Mouse (Mus musculus): ENCODE results near the gene Rnf121. TPM values are rescaled to one million over a fixed set of nuclear protein-coding genes. Genes with fewer than 3 reads are reported as not detected.
"Not testable (repeated sequence)": the region's sequence is repeated elsewhere in the genome, so short reads cannot be mapped to it uniquely, and the experiment has no call there.

Rnf121 gene
- total RNA-seq, 2 experiments from 2014 or later = 40.2 to 48.5 TPM

DNA sequence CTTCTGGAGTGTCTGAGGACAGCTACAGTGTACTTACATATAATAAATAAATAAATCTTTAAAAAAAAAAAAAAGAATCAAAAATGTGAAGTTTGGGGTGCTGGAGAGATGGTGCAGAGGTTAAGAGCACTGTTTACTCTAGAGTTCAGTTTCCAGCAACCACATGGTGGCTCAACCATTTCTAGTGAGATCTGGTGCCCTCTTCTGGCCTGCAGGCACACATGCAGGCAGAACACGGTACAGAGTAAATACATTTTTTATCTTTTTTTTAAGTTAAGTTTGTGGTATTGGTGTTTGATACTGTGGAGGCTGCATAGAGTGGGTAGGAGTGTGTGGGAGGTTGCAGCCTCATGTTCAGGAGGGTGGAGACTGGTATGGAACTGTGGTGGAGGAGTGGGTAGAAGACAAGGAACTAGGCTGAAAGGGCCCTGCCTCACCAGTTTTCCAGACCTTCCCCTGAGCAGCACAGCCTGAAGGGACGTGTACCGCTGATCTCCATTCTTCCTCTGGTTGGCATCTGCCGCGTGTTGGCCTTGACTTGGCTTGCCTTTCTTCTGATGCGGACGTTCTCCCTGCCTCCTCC is 11.5 kb upstream of the Rnf121 start:
- intact Hi-C loops (cut with DNase I) = loop anchor here (5.0 kb wide), 2 partner anchors 80 to 425 kb away; no protein-coding TSS in a partner anchor

DNA sequence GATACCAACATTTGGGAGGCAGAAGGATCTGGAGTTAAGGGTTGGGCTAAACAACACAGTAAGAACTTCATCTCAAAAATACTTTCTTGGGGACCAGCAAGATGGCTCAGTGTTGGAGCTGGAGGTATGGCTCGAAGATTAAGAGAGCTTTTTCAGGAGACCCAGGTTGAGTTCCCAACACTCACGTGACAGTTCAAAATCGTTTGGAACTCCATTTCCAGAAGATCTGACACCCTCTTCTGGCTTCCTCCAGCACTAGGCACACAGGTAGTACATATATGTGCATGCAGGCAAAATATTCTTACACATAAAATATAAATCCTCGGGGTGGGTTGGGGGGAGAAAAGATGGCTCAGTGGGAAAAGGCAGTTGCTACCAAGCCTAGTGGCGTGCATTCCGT is 1.1 kb upstream of the Rnf121 start:
- DNase-seq (ENCODE audit: low spot score in 2 of 2) = no peak
- intact Hi-C loops (cut with DNase I) = no loop called here

More for the DNA sequence above, 11.5 kb upstream of the Rnf121 start:
- DNase-seq (ENCODE audit: low spot score in 2 of 2) = no peak

DNA sequence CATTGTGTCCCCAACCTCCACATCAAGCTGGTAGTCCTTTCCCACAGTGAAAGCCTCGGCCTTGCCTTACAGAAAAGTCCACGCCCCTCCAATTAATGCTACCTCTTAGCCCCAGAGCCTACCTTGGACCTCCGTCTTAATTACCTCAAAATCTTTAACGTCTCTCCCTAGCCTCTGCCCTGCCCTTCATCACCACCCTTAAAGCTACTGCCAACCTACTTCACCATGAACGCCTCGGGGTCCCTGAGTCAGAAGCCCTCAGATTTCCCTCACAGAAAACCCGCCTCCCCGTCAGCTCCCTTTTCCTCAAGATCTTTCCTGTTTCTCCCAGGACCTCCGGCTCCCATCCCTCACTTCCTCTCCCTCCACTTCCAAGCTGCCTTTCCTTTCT is 619 bp downstream of the Rnf121 start:
- intact Hi-C loops (cut with DNase I) = no loop called here
- DNase-seq (ENCODE audit: low spot score in 2 of 2) = no peak

DNA sequence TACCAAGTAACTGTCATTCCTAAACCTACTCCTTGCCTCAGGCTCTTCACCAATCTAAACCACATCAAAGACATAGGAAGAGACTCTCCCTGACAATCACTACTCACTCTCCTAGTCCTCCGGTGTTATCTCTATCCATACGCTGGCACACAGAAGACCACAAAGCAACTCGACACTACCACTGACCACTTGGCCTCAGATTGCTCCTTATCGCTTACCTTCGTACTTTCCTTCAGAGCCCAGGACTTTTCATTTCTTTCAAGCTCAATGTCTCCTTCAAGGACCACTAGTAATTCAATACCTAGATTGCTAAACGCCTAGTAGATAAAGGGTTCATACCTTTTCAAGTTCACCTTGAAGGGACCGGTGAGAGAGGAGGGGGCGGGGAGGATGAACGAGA is 1.4 kb downstream of the Rnf121 start:
- no peak for DNase-seq (ENCODE audit: low spot score in 2 of 2)
- intact Hi-C loops (cut with DNase I) = no loop called here

DNA sequence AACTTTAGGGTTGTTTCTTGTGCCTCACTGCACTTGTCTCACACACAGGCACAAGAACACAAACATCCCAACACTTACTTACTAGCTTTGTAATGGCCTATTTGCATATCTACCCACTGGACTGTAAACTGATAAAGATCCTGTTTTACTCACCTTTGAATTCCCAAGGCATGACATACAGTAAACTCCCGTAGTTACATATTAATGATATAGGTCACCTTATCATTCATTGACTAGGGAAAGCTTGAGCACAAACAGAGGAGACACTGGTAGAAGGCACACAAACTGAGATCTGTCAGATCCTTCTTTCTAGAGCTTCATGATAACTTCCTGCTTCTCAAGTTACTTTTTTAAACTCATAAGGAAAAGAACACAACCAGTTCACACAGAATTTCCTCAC is 3.1 kb downstream of the Rnf121 start:
- no peak for DNase-seq (ENCODE audit: low spot score in 2 of 2)
- intact Hi-C loops (cut with DNase I) = no loop called here

DNA sequence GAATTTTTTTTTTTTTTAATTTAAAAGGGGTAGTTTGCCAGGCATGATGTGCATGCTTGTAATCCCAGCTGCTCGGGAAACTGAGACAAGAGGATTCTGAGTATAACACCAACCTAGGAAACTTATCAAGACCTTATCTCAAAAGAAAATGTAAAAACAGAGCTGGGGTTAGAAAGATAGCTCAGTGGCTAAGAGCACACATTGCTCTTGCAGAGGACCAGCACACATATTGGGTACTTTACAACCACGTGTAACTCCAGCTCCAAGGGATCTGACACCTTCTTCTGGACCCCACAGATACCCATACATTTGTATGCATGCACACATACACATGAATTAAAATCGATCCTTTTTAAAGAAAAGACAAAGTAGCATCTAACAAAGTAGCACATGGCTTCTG is 3.9 kb downstream of the Rnf121 start:
- DNase-seq (ENCODE audit: low spot score in 2 of 2) = no peak
- intact Hi-C loops (cut with DNase I) = no loop called here

DNA sequence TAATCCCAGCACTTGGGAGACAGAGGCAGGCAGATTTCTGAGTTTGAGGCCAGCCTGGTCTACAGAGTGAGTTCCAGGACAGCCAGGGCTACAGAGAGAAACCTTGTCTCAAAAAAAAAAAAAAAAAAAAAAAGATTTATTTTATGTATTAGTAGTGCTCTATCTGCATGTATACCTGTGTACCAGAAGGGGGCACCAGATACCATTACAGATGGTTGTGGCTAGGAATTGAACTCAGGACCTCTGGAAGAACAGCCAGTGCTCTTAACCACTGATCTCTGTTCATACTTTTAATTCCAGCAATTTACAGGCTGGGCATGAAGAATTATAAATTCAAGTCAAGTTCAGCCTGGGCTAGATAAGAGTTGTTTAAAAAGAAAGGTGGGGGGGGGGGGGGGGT is 16.7 kb downstream of the Rnf121 start:
- DNase-seq (ENCODE audit: low spot score in 2 of 2); intact Hi-C loops (cut with DNase I): not testable (repeated sequence)

DNA sequence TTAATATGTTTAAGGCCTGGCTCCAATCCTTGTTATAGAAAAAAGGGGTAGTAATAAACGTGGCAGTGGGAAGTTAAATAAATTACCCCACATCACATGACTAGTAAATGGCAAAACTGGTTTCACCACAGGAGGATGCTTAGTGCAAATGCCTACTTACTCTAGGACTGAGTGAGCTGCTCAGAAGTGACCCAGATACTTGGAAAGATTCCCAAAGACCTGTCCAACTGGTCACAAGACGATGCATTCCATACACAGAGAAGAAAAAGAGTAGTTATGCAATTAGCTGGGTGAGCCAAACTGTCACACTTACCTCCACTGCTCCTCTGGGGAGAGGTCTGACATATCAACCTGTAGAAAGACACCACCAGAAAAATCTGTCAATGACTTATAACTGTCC is 23.0 kb downstream of the Rnf121 start:
- no peak for DNase-seq (ENCODE audit: low spot score in 2 of 2)
- intact Hi-C loops (cut with DNase I) = no loop called here

DNA sequence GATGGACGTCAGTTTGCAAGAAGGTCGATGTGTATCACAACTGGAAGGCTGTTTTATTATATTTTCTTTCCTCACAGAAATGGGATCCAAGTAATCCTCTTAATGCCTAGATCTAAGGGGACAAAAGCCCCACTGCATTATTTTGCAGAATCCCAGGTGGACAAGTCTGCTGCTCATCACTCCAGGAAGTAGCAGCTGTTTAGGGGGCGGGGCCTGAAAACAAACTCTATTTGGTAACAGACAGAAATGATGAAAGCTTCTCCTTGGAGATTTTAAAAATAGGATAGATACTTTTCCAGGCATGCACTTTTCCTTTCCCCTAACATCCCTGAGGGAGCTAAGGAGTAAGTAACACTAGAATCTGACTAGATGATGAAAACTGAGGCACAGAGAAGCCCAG is 28.0 kb downstream of the Rnf121 start:
- no peak for DNase-seq (ENCODE audit: low spot score in 2 of 2)
- intact Hi-C loops (cut with DNase I) = no loop called here

DNA sequence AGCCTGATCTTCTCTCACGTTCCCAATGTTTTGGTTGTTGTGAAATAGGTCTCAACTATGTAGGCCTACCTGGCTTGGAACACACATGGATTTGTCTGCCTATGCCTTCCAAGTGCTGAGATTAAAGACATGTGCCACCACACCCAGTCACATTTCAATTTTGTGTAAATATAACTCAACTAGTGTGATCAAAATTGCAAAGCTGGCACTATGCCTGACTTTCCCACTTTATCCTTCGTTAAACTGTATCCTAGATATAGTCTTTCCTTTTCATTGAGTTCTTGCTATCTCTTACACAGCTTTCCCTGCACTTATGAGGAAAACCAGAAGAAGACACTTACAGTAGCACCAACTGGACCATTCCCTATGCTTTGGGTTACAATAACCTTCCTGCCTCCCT is 29.7 kb downstream of the Rnf121 start:
- intact Hi-C loops (cut with DNase I) = no loop called here

DNA sequence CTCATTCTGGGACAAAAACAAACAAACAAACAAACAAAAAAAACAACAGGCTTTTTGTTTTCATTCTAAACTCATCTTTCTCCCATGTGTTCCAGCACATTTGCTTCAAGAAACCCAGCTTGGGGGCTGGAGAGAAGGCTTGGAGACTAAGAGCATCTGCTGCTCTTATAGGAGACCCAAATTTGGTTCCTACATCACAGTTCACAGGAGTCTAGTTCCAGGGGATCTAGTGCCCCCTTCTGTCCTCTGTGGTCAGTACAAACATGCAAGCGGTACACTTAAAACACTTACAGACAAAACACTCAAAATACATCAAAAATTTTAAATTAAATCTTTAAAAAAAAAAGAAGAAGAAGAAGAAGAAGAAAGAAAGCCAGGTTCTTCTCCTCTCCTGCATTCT is 30.4 kb downstream of the Rnf121 start:
- no peak for DNase-seq (ENCODE audit: low spot score in 2 of 2)
- intact Hi-C loops (cut with DNase I) = no loop called here

More for the DNA sequence above, 29.7 kb downstream of the Rnf121 start:
- DNase-seq (ENCODE audit: low spot score in 2 of 2) = no peak

DNA sequence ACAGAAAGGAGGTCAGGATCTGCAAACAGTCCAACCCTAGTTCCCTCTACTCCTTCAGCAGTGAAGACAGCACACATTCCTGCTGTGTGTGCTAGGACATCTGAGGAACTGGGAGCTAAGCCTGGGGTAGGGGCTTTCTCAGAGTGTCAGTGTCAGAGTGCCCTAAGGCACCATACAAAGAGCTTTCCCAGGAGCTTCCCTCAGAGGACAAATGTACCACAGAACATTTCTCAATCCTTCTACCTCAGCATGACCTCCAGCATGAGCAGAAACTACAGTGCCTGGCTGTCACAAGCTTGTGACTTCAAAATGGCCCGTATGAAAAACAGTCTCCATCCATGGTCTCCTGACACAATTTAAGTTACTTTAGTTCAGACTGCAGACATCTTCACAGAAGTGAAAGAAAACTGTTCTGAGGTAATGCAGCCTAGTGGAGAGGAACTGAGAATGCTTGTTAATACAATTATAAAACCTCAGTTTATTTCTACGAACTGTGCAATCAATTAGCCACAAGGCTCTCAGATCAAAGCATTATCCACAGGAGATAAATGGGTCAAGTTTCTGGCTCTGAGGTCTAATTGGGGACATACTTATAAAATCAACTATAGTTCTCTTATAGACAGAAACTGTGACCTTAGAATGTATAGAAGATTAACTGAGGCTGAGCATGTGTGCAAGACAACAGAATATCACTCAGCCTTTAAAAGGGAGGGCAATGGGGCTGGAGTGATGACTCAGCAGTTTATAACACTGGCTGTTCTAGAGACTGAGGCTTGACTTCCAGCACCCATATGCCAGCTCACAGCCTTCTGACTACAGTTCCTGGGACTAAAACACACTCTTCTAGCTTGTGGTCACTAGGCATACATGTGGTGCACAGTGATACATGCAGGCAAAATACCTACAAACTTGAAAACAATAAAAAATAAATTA is 39.8 kb downstream of the Rnf121 start:
- DNase-seq (ENCODE audit: low spot score in 2 of 2) = no peak
- intact Hi-C loops (cut with DNase I) = no loop called here

DNA sequence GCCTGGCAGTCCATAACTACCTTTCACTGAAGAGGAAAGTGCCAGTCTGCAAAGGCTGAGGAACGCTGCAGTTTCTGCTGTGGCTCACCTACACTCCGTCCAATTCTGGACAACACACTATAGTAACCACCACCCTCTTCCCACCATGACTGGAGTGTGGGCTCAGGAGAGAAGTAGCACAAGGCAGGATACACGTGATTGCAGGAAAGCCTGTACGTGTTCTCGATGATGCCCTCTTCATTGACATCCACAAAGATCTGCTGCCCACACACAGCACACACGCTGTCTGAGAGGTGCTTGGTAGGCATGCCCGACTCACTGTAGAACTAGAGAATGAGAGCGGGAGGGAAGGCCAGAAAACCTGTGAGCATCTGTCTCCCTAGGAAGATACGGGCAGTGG is 41.4 kb downstream of the Rnf121 start:
- DNase-seq (ENCODE audit: low spot score in 2 of 2) = peak in 1 of 2 experiments; percentile 51
- intact Hi-C loops (cut with DNase I) = no loop called here

DNA sequence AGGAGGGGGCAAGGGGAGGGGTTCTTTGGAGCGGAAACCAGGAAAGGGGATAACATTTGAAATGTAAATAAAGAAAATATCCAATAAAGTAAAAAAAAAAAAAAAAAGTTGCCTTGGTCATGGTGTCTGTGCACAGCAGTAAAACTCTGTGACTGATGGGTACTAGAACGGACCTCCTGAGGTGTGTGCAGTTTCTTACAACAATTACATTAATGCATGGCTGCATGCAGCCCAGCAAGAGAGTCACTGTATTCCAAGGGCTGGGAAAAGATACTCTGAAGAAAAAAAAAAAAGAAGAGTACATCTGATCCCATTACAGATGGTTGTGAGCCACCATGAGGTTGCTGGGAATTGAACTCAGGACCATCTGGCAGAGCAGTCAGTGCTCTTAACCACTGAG is 44.3 kb downstream of the Rnf121 start:
- DNase-seq (ENCODE audit: low spot score in 2 of 2); intact Hi-C loops (cut with DNase I): not testable (repeated sequence)

DNA sequence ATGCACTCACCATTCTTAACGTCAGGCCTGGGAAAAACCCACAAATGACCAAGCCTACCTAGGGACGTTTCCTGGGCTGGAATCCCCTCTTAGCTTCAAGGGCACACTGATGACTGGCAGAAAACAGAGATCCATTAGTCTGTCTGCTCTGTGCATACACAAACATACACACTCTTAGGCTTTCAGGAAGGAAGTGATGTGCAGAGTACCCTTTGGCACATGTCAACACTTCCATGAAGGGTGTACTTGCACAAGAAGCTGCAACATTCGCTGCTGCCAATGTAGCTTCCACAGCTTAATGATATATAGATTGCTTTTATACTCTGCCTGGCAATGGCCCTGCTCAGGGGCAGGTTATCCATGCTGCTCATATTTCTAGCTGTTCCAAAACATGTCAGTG is 45.9 kb downstream of the Rnf121 start:
- no peak for DNase-seq (ENCODE audit: low spot score in 2 of 2)
- intact Hi-C loops (cut with DNase I) = no loop called here

DNA sequence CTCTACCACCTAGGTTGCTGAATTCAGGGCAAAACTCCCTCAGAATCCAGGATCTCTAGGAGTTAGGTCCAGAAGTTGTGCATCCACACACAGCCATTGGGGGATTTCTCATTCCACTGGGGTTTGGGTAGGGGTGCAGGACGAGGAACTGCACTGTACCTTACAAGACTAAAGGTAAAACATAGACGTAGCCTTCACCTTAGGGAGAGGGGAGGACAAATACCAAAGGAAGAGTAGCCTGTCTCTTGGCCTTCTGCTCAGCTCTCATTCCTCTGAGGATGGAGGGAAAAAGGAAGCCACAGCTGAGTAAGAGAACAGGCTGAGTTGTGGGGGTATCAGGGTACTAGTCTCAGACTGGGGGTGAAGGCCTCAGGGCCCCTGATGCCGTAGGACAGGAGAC is 46.7 kb downstream of the Rnf121 start, which contains the start of gene Il18bp:
TSS of gene Il18bp (minus strand) at position 101 of the 400 bp plus-strand sequence.
- intact Hi-C loops (cut with DNase I) = no loop called here
- no peak for DNase-seq (ENCODE audit: low spot score in 2 of 2)

DNA sequence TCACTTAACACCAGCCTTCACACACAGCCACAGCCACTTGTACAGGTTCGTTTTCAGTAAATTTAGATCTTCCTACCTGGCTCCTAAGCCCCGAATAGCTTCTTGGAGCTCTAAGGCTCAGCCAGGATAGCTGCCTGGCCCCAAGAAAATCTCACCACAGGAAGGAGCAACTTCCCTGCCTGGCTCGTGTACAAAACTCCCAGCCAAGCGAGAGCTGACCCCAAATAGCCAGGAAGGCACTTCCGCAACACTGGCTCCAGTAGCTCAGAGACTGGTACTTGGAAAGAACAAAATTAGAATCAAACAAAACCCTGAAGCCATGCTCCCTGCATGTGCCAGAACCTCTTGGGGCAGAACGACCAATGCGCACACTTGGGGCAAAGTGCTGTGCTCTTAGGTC is 47.2 kb downstream of the Rnf121 start:
- intact Hi-C loops (cut with DNase I) = no loop called here
- no peak for DNase-seq (ENCODE audit: low spot score in 2 of 2)

DNA sequence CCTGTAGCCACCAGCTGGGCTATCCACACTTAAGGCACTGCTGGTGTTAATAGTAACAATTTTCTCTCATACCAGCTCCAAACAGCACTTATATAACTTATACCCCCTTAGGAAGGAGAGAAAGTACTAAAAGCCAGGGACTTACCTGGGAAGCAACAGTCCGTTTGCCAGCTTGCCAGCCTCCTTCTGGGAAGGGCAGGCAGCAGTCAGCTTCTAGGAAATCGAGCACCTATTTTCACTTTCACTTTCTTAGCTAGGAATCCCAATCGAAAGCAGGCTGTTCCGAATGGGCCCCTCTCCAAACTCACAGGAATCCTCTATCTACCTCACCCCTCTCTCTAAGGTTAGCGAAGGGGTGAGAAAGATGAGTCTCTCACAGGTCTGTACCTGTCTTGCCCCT is 47.8 kb downstream of the Rnf121 start:
- no peak for DNase-seq (ENCODE audit: low spot score in 2 of 2)
- intact Hi-C loops (cut with DNase I) = no loop called here

DNA sequence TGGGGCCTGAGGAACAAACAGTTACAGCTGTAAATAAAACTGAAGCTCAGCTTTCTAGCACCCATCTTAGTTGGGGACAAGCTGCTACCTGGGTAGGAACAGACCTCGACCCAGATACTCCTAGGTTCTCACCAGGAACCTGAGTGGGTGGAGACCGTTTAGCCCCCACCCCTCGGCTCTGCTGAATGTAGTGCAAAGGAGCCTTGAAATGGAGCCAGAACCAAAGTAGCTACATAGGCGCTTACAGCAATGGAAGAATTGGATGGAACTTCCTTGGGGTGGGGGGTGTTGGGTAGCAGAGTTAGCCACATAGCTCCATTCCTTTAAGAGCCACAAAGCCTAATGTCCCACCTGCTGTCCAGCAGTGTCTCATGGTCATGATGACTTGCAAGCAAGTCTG is 48.3 kb downstream of the Rnf121 start:
- intact Hi-C loops (cut with DNase I) = no loop called here
- no peak for DNase-seq (ENCODE audit: low spot score in 2 of 2)

DNA sequence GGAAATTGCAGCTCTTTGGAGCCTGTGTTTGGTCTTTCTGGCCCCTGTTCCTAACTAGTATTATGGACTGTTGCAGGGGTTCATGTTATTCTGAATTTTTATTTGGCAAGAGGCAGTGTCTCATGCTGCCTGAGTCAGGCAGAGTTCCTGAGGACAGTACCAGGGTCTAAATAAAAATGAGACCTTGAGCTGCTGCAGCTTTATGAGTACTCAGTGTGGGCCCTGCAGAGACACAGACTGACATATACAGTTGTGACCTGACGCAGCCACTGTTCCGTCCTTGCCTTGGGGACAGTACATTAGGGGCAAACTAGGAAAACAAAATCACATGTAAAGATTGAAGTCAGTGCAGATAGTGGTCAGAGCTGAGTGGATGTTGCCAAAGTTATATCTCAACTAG is 50.3 kb downstream of the Rnf121 start:
- intact Hi-C loops (cut with DNase I) = no loop called here
- DNase-seq (ENCODE audit: low spot score in 2 of 2) = no peak

DNA sequence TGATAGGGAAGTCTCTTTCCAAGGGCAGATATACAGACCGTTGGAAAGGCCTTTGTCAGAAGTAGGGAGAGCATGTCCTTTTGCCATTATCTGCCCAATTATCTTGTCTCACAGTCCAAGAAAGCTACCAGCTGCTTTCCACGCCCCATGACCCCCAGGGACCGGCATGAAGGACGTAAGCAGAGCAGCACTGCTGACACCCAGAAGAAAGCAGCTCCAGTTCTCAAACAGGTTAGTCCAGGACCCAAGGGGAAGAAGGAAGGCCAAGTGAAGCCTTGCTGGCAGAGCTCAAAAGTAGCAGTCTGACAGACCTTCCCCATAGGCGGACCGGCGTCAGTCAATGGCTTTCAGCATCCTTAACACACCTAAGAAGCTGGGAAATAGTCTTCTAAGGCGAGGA is 51.9 kb downstream of the Rnf121 start:
- intact Hi-C loops (cut with DNase I) = no loop called here
- no peak for DNase-seq (ENCODE audit: low spot score in 2 of 2)
